8 mouse cellular contexts compared by ENCODE assay signal in genomic region chr11:100388588-100388987, GRCm38 (mm10). TPM values are rescaled to one million over a fixed set of nuclear protein-coding genes. Genes with fewer than 3 reads are reported as not detected.
DNase-seq lines count a peak whose midpoint lies in the region; ATAC-seq lines count a peak whose summit lies in the region.

No protein-coding gene starts in this region.

- peak; percentile 61 for DNase-seq in adipocyte (ENCODE audit: low spot score)
- DNase-seq in cerebellum, postnatal 10 days: peak; percentile 59 to 62
- DNase-seq in spleen, postnatal 36 days (ENCODE audit: low spot score in 2 of 2): no peak
- no peak for DNase-seq in left cerebral cortex, adult 8-10 months (ENCODE audit: low spot score in 2 of 2)
- DNase-seq in layer of hippocampus, postnatal 10 days (ENCODE audit: low spot score in 2 of 2): no peak

- peak overlapping the region; percentile 52 for H3K4me2 ChIP-seq in heart, embryonic 15.5 days
- no peak overlapping the region for H3K4me2 ChIP-seq in limb, embryonic 12.5 days

- H3K27me3 ChIP-seq in heart, embryonic 15.5 days: no peaks in the 10 kb centered on the region
- no peaks in the 10 kb centered on the region for H3K27me3 ChIP-seq in limb, embryonic 12.5 days

- ATAC-seq in heart, embryonic 15.5 days (replicated peaks; ENCODE audit: insufficient number of reproducible peaks, insufficient read depth, low FRiP score, low read depth): no peak
- ATAC-seq in limb, embryonic 12.5 days (ENCODE audit: insufficient number of reproducible peaks, insufficient read depth, low FRiP score, low TSS enrichment, low read depth): no peak
- no peak for ATAC-seq in CD4-positive, CD25-positive, alpha-beta regulatory T cell, adult 4 months

- no peaks in the 10 kb centered on the region for H3K9me3 ChIP-seq in heart, embryonic 15.5 days (replicated peaks)
- H3K9me3 ChIP-seq in limb, embryonic 12.5 days: no peaks in the 10 kb centered on the region

- peak overlapping the region; percentile 19; the same call in 1 of the 2 replicates for H3K9ac ChIP-seq in heart, embryonic 15.5 days
- no peak overlapping the region for H3K9ac ChIP-seq in limb, embryonic 12.5 days (replicated peaks)

- H3K27ac ChIP-seq in heart, embryonic 15.5 days: peak overlapping the region; percentile 88
- 0 out of 2 replicates have a peak overlapping the region, but pooled peaks have one; percentile 69 for H3K27ac ChIP-seq in limb, embryonic 12.5 days

- H3K4me1 ChIP-seq in heart, embryonic 15.5 days (replicated peaks): peaks cover 76% of the 10 kb centered on the region
- peaks cover 29% of the 10 kb centered on the region for H3K4me1 ChIP-seq in limb, embryonic 12.5 days (replicated peaks)

- 43% methylated on average over 6 of the region's 6 CpGs for WGBS in heart, embryonic 15.5 days
- WGBS in limb, embryonic 12.5 days: 84% methylated on average over 6 of the region's 6 CpGs

- peaks cover 27% of the 10 kb centered on the region for H3K36me3 ChIP-seq in heart, embryonic 15.5 days
- peaks cover 19% of the 10 kb centered on the region for H3K36me3 ChIP-seq in limb, embryonic 12.5 days

- peak overlapping the region; percentile 5 for H3K4me3 ChIP-seq in heart, embryonic 15.5 days
- H3K4me3 ChIP-seq in limb, embryonic 12.5 days (replicated peaks): no peak overlapping the region

RNA-seq across cellular contexts. Expression of gene Jup, which starts 9.0 kb away (rescaled TPM):
- 117 and 140 TPM in 2 replicates for polyA plus RNA-seq in heart, embryonic 15.5 days (2015; fragmentation: Nextera tagmentation; extraction: Ambion mirVana)
- polyA plus RNA-seq in limb, embryonic 12.5 days (2016; fragmentation: Nextera tagmentation; extraction: Ambion mirVana): 44.1 and 49.3 TPM in 2 replicates
- total RNA-seq in left cerebral cortex, adult 8-10 months (2022): 10 to 100 TPM; 54.1 to 58.4 (median 55.9) TPM
- polyA plus RNA-seq in CD4-positive, CD25-positive, alpha-beta regulatory T cell, adult 4 months (2017; shearing (Covaris generic)): 1 to 10 TPM in 1 of 2 experiments, under 1 TPM in 1; 0.32 to 1.9 TPM
- 10 to 100 TPM; 46.2 to 51.1 TPM for total RNA-seq in layer of hippocampus, postnatal 10 days (2021)

RNA-seq across cellular contexts. Expression of gene P3h4, which starts 26.0 kb away (rescaled TPM):
- polyA plus RNA-seq in heart, embryonic 15.5 days (2015; fragmentation: Nextera tagmentation; extraction: Ambion mirVana): 48.3 and 63.1 TPM in 2 replicates
- polyA plus RNA-seq in limb, embryonic 12.5 days (2016; fragmentation: Nextera tagmentation; extraction: Ambion mirVana): 54.3 and 58.3 TPM in 2 replicates
- total RNA-seq in left cerebral cortex, adult 8-10 months (2022): 10 to 100 TPM; 10.4 to 12.8 (median 12.3) TPM
- not detected for polyA plus RNA-seq in CD4-positive, CD25-positive, alpha-beta regulatory T cell, adult 4 months (2017; shearing (Covaris generic))
- total RNA-seq in layer of hippocampus, postnatal 10 days (2021): 1 to 10 TPM; 8.9 TPM

RNA-seq across cellular contexts. Expression of gene Fkbp10, which starts 26.9 kb away (rescaled TPM):
- 86.3 and 119 TPM in 2 replicates for polyA plus RNA-seq in heart, embryonic 15.5 days (2015; fragmentation: Nextera tagmentation; extraction: Ambion mirVana)
- 101 and 118 TPM in 2 replicates for polyA plus RNA-seq in limb, embryonic 12.5 days (2016; fragmentation: Nextera tagmentation; extraction: Ambion mirVana)
- total RNA-seq in left cerebral cortex, adult 8-10 months (2022): 1 to 10 TPM; 5.2 to 8.3 (median 6.2) TPM
- polyA plus RNA-seq in CD4-positive, CD25-positive, alpha-beta regulatory T cell, adult 4 months (2017; shearing (Covaris generic)): not detected
- total RNA-seq in layer of hippocampus, postnatal 10 days (2021): 10 to 100 TPM; 15.1 to 15.2 TPM

RNA-seq across cellular contexts. Expression of gene Hap1, which starts 32.7 kb away (rescaled TPM):
- polyA plus RNA-seq in heart, embryonic 15.5 days (2015; fragmentation: Nextera tagmentation; extraction: Ambion mirVana): 5.3 and 7.7 TPM in 2 replicates
- 1.5 and 2.1 TPM in 2 replicates for polyA plus RNA-seq in limb, embryonic 12.5 days (2016; fragmentation: Nextera tagmentation; extraction: Ambion mirVana)
- total RNA-seq in left cerebral cortex, adult 8-10 months (2022): 100 to 1,000 TPM; 132 to 184 (median 175) TPM
- polyA plus RNA-seq in CD4-positive, CD25-positive, alpha-beta regulatory T cell, adult 4 months (2017; shearing (Covaris generic)): under 1 TPM in 1 of 2 experiments, not detected in 1; 0.50 TPM
- total RNA-seq in layer of hippocampus, postnatal 10 days (2021): 100 to 1,000 TPM; 124 to 125 TPM

RNA-seq across cellular contexts. Expression of gene Nt5c3b, which starts 53.0 kb away (rescaled TPM):
- polyA plus RNA-seq in heart, embryonic 15.5 days (2015; fragmentation: Nextera tagmentation; extraction: Ambion mirVana): 90.2 and 104 TPM in 2 replicates
- 173 and 183 TPM in 2 replicates for polyA plus RNA-seq in limb, embryonic 12.5 days (2016; fragmentation: Nextera tagmentation; extraction: Ambion mirVana)
- total RNA-seq in left cerebral cortex, adult 8-10 months (2022): 10 to 100 TPM; 46.9 to 52.6 (median 50.0) TPM
- 100 to 1,000 TPM; 126 to 156 TPM for polyA plus RNA-seq in CD4-positive, CD25-positive, alpha-beta regulatory T cell, adult 4 months (2017; shearing (Covaris generic))
- 10 to 100 TPM; 60.5 to 66.4 TPM for total RNA-seq in layer of hippocampus, postnatal 10 days (2021)

Comparison
In these comparisons a context has a peak if more than half of its experiments do, and no peak if none do; other contexts are left out.
1. DNase-seq: peak in adipocyte (single experiment) and cerebellum, postnatal 10 days (2 of 2); none in spleen, postnatal 36 days (0 of 2), left cerebral cortex, adult 8-10 months (0 of 2) and layer of hippocampus, postnatal 10 days (0 of 2).
2. RNA of gene Jup, which starts 9.0 kb away (polyA plus RNA-seq): 117 to 140 TPM in heart, embryonic 15.5 days and 44.1 to 49.3 TPM in limb, embryonic 12.5 days; 0.32 to 1.9 TPM in CD4-positive, CD25-positive, alpha-beta regulatory T cell, adult 4 months; every median in the first group is over 10 times any median in the second.
3. RNA of gene P3h4, which starts 26.0 kb away (polyA plus RNA-seq): 54.3 to 58.3 TPM in limb, embryonic 12.5 days and 48.3 to 63.1 TPM in heart, embryonic 15.5 days; not detected in CD4-positive, CD25-positive, alpha-beta regulatory T cell, adult 4 months; every median in the first group is over 10 times any median in the second.
4. RNA of gene Fkbp10, which starts 26.9 kb away (polyA plus RNA-seq): 101 to 118 TPM in limb, embryonic 12.5 days and 86.3 to 119 TPM in heart, embryonic 15.5 days; not detected in CD4-positive, CD25-positive, alpha-beta regulatory T cell, adult 4 months; every median in the first group is over 10 times any median in the second.